Mouse (Mus musculus) kidney, adult 2 months (tissue): Measurements from ENCODE around the gene Bbc3.

Source experiments
- CTCF ChIP-seq: fragments of 200-500 bp; conservative IDR thresholded peaks from 2 replicates; pipeline ENCODE4 v1.5.1; 2011; ENCODE audit warnings: low read depth, mild to moderate bottlenecking, control low read depth, low read length, moderate library complexity, mixed read lengths; ENCODE audit not compliant: insufficient read depth, insufficient read length
- POLR2A ChIP-seq: fragments of 200-500 bp; IDR thresholded peaks from one replicate; pipeline ENCODE4 v1.6.1; 2011; ENCODE audit warnings: low read depth, low read length, control low read depth

DNA sequence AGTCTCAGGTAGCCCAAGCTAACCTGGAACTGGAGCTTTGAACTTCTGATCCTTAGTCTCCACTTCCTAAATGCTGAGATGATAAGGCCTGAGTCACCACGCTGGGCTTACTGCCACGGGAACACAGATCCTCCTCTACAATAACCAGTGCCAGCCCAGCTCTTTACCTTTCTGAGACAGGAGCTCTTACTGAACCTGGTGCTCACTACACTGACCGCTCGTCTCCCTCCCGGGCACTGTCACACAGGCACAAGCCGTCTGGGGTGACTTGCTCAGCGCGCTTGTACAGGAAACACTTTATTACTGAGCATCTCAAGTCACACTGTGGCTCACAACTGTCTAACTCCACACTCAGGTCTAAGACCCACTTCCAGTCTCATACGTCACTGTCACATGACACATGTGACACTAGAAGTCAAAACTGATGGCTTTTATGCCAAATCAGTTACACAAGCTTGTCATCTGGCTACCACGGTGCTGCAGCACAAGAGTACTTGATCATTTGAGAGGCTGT is 58.0 kb downstream of the Bbc3 start:
- TF ChIP-seq CTCF = no peak
- TF ChIP-seq POLR2A = no peak
